Mouse (Mus musculus) gonadal fat pad, adult 2 months (tissue): ENCODE results near the gene Itgax. TPM values are rescaled to one million over a fixed set of nuclear protein-coding genes. Genes with fewer than 3 reads are reported as not detected.
"Not testable (repeated sequence)": the region's sequence is repeated elsewhere in the genome, so short reads cannot be mapped to it uniquely, and the experiment has no call there.

Source experiments
- DNase-seq: peaks from one replicate; pipeline ENCODE4 v3.0.0-alpha.2; 2012; ENCODE audit warnings: low read depth
- polyA plus RNA-seq: library from polyadenylated mRNA; depleted of rRNA; stranded (reverse); fragments of >200 nt; gene quantifications from 2 replicates; pipeline ENCODE4 v1.2.3, GENCODE M21; 2012; rRNA removed

The Itgax gene
- polyA plus RNA-seq, 1 experiment, result 3.6 TPM

GRCm38 (mm10) chr7:128158688-128159354 is 29.5 kb downstream of the Itgax start:
- not testable (repeated sequence) for DNase-seq

GRCm38 (mm10) chr7:128164001-128164400 is 34.7 kb downstream of the Itgax start:
- no peak for DNase-seq

GRCm38 (mm10) chr7:128166391-128166790 is 37.0 kb downstream of the Itgax start:
- no peak for DNase-seq

DNA sequence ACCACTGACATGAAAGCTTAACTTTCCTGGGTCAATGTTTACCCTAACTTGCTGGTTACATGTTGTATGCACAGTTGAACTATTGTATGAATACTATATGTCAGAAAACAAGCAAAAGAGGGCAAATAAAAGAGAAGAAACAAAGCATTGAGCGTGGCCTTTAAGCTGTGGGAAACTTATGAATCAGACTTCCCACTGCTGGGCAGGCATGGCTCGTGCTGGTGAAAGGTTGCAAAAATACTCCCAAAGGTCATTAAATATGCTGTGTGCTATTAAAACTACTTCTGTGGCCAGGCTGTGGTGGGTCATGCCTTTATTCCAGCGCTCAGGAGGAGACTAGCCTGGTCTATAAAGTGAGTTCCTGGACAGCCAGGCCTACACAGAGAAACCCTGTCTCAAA is 40.6 kb downstream of the Itgax start:
- no peak for DNase-seq

DNA sequence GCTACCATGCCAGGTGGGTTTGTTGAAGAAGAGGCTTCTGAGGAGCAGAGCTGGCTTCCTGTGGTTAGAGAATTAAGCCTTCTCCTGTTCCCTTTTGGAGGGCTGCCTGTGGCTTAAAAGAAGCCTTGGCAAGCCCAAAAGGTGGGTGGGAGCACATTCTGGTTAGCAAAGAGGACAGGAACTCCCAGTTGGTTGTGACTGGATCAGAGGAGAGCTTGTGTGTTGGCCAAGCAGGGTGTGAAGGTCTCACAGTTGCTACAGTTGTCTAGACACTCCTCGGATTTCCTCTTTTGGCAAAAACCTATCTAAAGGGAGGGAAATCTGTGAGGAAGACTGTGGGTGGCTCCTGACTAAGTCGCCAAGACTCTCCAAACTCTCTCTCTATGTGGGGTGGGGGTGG is 49.0 kb downstream of the Itgax start:
- no peak for DNase-seq

DNA sequence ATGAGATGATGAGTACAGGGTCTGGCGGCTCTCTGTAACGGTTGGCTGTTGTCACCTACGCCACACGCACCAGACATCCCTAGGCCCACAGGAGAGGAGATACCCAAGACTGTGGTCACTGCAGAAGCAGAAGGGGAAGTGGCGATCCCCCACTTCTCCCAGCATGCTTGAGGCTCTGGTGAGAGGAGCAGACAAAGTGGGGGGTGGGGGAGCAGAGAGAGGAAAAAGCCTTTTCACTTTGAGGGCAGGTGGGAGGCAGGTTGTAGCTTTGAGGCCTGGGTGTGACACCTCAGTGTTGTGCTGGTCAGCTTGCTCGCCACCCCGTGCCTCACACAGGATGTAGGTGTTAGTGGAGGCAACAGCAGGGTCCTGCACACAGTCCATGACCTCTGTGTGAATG is 50.8 kb downstream of the Itgax start:
- no peak for DNase-seq

GRCm38 (mm10) chr7:128180546-128180945 is 51.2 kb downstream of the Itgax start:
- no peak for DNase-seq

GRCm38 (mm10) chr7:128181691-128182090 is 52.3 kb downstream of the Itgax start:
- no peak for DNase-seq

Other genes with a start within 250 kb of the Itgax start
- gene Prss53, start 238.6 kb upstream of the Itgax start, polyA plus RNA-seq, result 1.9 and 2.6 TPM in 2 replicates
- not detected in 2 replicates for gene Gm21974, start 234.1 kb upstream of the Itgax start, polyA plus RNA-seq
- gene Vkorc1, start 233.9 kb upstream of the Itgax start, polyA plus RNA-seq, result 246 and 309 TPM in 2 replicates
- 118 and 137 TPM in 2 replicates for gene Bckdk, start 225.5 kb upstream of the Itgax start, polyA plus RNA-seq
- gene Kat8, start 217.0 kb upstream of the Itgax start, polyA plus RNA-seq, result 15.9 and 16.4 TPM in 2 replicates
- gene Prss8, start 199.4 kb upstream of the Itgax start, polyA plus RNA-seq, result 80.4 and 83.4 TPM in 2 replicates
- gene Prss36, start 182.8 kb upstream of the Itgax start, polyA plus RNA-seq, result 23.6 and 29.7 TPM in 2 replicates
- gene Fus, start 162.1 kb upstream of the Itgax start, polyA plus RNA-seq, result 285 and 355 TPM in 2 replicates
- 45.2 and 50.8 TPM in 2 replicates for gene Pycard, start 135.7 kb upstream of the Itgax start, polyA plus RNA-seq
- gene Trim72, start 125.6 kb upstream of the Itgax start, polyA plus RNA-seq, result 1.2 and 1.6 TPM in 2 replicates
- gene Itgam, start 66.9 kb upstream of the Itgax start, polyA plus RNA-seq, result 13.7 and 17.3 TPM in 2 replicates
- not detected in 2 replicates for gene Gm49368, start 66.9 kb upstream of the Itgax start, polyA plus RNA-seq
- gene Itgad, start 24.8 kb downstream of the Itgax start, polyA plus RNA-seq, result 0.22 and 0.41 TPM in 2 replicates
- gene Cox6a2, start 76.8 kb downstream of the Itgax start, polyA plus RNA-seq, result 0.42 and 2.5 TPM in 2 replicates
- gene Armc5, start 107.8 kb downstream of the Itgax start, polyA plus RNA-seq, result 20.1 and 21.1 TPM in 2 replicates
- 4.2 and 4.5 TPM in 2 replicates for gene 9130023H24Rik, start 108.5 kb downstream of the Itgax start, polyA plus RNA-seq
- gene Tgfb1i1, start 117.3 kb downstream of the Itgax start, polyA plus RNA-seq, result 45.5 and 48.1 TPM in 2 replicates
- 0.08 TPM in 2 replicates for gene Slc5a2, start 136.1 kb downstream of the Itgax start, polyA plus RNA-seq
- gene BC017158, start 168.6 kb downstream of the Itgax start, polyA plus RNA-seq, result 40.1 and 48.1 TPM in 2 replicates